Mouse (Mus musculus) forebrain, embryonic 14.5 days (tissue): ENCODE data around the gene Dzip1. TPM values are rescaled to one million over a fixed set of nuclear protein-coding genes. Genes with fewer than 3 reads are reported as not detected.
A peak's percentile ranks its signal among the peaks of the same experiment; 100 is the strongest.

ENCODE experiments used
- ATAC-seq: fragments of 200-750 bp; cut with Nextera tagmentation; 2 replicates; pipeline ENCODE4 v1.8.0; 2017; ENCODE audit warnings: mild to moderate bottlenecking, moderate library complexity
- DNase-seq: peaks from one replicate; pipeline ENCODE4 v3.0.0-alpha.2; 2015; ENCODE audit warnings: low spot score
- H3K27ac ChIP-seq: fragments of 300-500 bp; sonication (generic); 2 replicates; pipeline ENCODE4 v1.5.1; 2014; ENCODE audit warnings: low read depth, mild to moderate bottlenecking, control low read depth, low read length, moderate library complexity
- H3K27me3 ChIP-seq: fragments of 300-500 bp; sonication (generic); replicated peaks from 2 replicates; pipeline ENCODE4 v1.6.1; 2014; ENCODE audit warnings: low read length, control low read depth, mixed read lengths; ENCODE audit not compliant: control insufficient read depth, insufficient read depth
- H3K36me3 ChIP-seq: fragments of 300-500 bp; sonication (generic); 2 replicates; pipeline ENCODE4 v1.6.1; 2014; ENCODE audit warnings: low read length, control low read depth; ENCODE audit not compliant: control insufficient read depth, insufficient read depth
- H3K4me1 ChIP-seq: fragments of 300-500 bp; sonication (generic); 2 replicates; pipeline ENCODE4 v1.6.1; 2014; ENCODE audit warnings: antibody characterized with exemption, low read length, control low read depth; ENCODE audit not compliant: control insufficient read depth, insufficient read depth
- H3K4me2 ChIP-seq: fragments of 300-500 bp; sonication (generic); 2 replicates; pipeline ENCODE4 v1.6.1; 2014; ENCODE audit warnings: mild to moderate bottlenecking, control low read depth, low read length
- H3K4me3 ChIP-seq: fragments of 300-500 bp; sonication (generic); 2 replicates; pipeline ENCODE4 v1.5.1; 2014; ENCODE audit warnings: low read depth, low read length, control low read depth
- H3K9ac ChIP-seq: fragments of 300-500 bp; sonication (generic); 2 replicates; pipeline ENCODE4 v1.6.1; 2014; ENCODE audit warnings: mild to moderate bottlenecking, low read length, control low read depth, moderate library complexity
- H3K9me3 ChIP-seq: fragments of 300-500 bp; sonication (generic); replicated peaks from 2 replicates; pipeline ENCODE4 v1.6.1; 2016; ENCODE audit warnings: low read length, control low read depth, mixed read lengths; ENCODE audit not compliant: control insufficient read depth
- WGBS: fragments of 180-500 bp; shearing (Covaris S2); extraction: QIAGEN DNeasy Blood & Tissue Kit; methylation state at CpG from one replicate; pipeline ENCODE4 v1.1.7; 2014; 5-methylcytosine and 5-hydroxymethylcytosine counted together
- polyA plus RNA-seq: library from polyadenylated mRNA; unstranded; fragments of >200 nt; fragmentation: Nextera tagmentation; extraction: Ambion mirVana; gene quantifications from 2 replicates; pipeline ENCODE4 v1.2.1, GENCODE M21; 2014

The Dzip1 gene
- polyA plus RNA-seq, 1 experiment from 2014 or later = 30.2 TPM

DNA sequence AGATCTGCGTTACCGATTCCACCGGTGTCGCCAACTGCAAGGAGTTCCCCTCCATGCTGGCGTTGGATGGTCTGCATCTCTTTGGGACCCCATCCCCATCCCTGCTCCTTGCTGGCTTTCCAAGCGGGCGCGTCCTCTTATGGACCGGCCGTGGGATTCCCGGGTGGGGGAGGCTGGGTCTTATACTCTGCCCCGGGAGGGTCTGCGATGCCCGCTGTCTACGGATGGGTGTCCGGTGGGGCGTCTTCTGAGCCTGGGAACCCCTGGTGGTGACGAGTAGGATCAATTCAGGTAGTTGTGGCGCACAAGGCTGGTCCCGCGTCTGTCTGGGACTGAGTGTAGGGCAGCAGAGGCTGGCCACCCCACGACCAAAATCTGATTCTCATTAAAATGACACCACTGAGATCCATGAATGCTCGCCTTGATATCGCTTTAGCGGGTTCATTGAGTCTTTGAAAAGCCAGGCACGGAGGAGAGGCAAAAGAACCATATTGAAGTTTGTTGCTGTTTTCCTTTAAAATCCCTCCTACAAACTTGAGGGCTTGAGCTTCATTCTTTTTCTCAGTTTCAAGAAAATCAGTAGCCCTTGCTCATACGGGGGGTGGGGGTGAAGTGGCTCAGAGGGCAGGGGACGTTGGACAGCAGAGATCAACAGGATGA, 70.0 kb downstream of the Dzip1 start:
- ATAC-seq (peak; percentile 40), DNase-seq (no peak)
- Histone ChIP-seq H3K9ac (peak overlapping the region; percentile 54), H3K9me3 (no peaks in the 10 kb centered on the region), H3K4me1 (peaks cover 14% of the 10 kb centered on the region; the same call in 1 of the 2 replicates), H3K4me3 (peak overlapping the region; percentile 44), H3K36me3 (no peaks in the 10 kb centered on the region), H3K4me2 (peak overlapping the region; percentile 97), H3K27me3 (peaks cover 12% of the 10 kb centered on the region), H3K27ac (no peak overlapping the region)
- 1% methylated on average over 28 of the region's 28 CpGs for WGBS

- Histone ChIP-seq H3K27me3 (peaks cover 12% of the 10 kb centered on the region), H3K27ac (no peak overlapping the region), H3K9me3 (no peaks in the 10 kb centered on the region), H3K4me3 (peak overlapping the region; percentile 44), H3K9ac (peak overlapping the region; percentile 54), H3K36me3 (no peaks in the 10 kb centered on the region), H3K4me2 (peak overlapping the region; percentile 97), H3K4me1 (peaks cover 10% of the 10 kb centered on the region; the same call in 1 of the 2 replicates)
- DNase-seq (peak; percentile 59), ATAC-seq (peak; percentile 76)
- 1% methylated on average over 47 of the region's 48 CpGs for WGBS
Observed at GRCm38 (mm10) chr14:118854371-118855114, 70.7 kb downstream of the Dzip1 start.

GRCm38 (mm10) chr14:118851496-118852107, 73.7 kb downstream of the Dzip1 start:
- ATAC-seq (no peak), DNase-seq (no peak)
- WGBS = 79% methylated on average over 6 of the region's 6 CpGs
- Histone ChIP-seq H3K27ac (no peak overlapping the region), H3K9me3 (no peaks in the 10 kb centered on the region), H3K4me3 (no peak overlapping the region), H3K9ac (no peak overlapping the region), H3K27me3 (peaks cover 12% of the 10 kb centered on the region), H3K4me1 (peaks cover 10% of the 10 kb centered on the region; the same call in 1 of the 2 replicates), H3K36me3 (no peaks in the 10 kb centered on the region), H3K4me2 (no peak overlapping the region)

GRCm38 (mm10) chr14:118850696-118851035, 74.6 kb downstream of the Dzip1 start:
- Histone ChIP-seq H3K4me1 (peaks cover 10% of the 10 kb centered on the region; the same call in 1 of the 2 replicates), H3K4me3 (no peak overlapping the region), H3K27me3 (peaks cover 8% of the 10 kb centered on the region), H3K4me2 (no peak overlapping the region), H3K9ac (no peak overlapping the region), H3K9me3 (no peaks in the 10 kb centered on the region), H3K36me3 (no peaks in the 10 kb centered on the region), H3K27ac (no peak overlapping the region)
- DNase-seq (no peak), ATAC-seq (no peak)
- WGBS = 30% methylated on average over 4 of the region's 4 CpGs

GRCm38 (mm10) chr14:118850011-118850695, 75.1 kb downstream of the Dzip1 start:
- H3K27me3 ChIP-seq = peaks cover 8% of the 10 kb centered on the region
- H3K4me2 ChIP-seq = no peak overlapping the region
- H3K36me3 ChIP-seq = no peaks in the 10 kb centered on the region
- no peaks in the 10 kb centered on the region for H3K9me3 ChIP-seq
- WGBS = 77% methylated on average over 11 of the region's 11 CpGs
- H3K4me3 ChIP-seq = no peak overlapping the region
- H3K9ac ChIP-seq = no peak overlapping the region
- no peak overlapping the region for H3K27ac ChIP-seq
- ATAC-seq (no peak), DNase-seq (no peak)
- H3K4me1 ChIP-seq = peaks cover 6% of the 10 kb centered on the region; the same call in 1 of the 2 replicates

GRCm38 (mm10) chr14:118848171-118848570, 77.1 kb downstream of the Dzip1 start:
- Histone ChIP-seq H3K9me3 (no peaks in the 10 kb centered on the region), H3K27ac (no peak overlapping the region), H3K4me2 (no peak overlapping the region), H3K27me3 (no peaks in the 10 kb centered on the region), H3K36me3 (no peaks in the 10 kb centered on the region), H3K4me1 (no peaks in the 10 kb centered on the region), H3K9ac (no peak overlapping the region), H3K4me3 (no peak overlapping the region)
- DNase-seq (no peak), ATAC-seq (no peak)
- WGBS = 90% methylated on average over 7 of the region's 7 CpGs

DNA sequence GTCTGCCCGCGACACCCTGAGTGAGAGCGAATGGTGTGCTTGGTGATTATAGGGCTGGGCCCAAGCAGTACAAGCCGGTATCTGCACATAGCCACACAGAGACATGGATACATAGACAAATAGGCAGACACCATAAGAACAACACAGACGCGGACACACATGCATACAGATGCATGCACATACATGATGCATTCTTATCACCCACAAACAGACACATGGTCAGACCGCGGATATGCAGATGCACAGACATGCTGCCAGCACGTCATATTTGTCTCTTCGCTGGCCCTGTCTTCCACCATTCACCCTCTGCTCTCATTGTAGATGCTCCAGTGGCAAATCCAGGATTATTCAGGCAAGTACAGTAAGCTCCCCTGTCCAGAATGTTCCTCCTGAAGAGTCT, 78.4 kb downstream of the Dzip1 start:
- Histone ChIP-seq H3K36me3 (no peaks in the 10 kb centered on the region), H3K4me1 (no peaks in the 10 kb centered on the region), H3K4me2 (no peak overlapping the region), H3K9me3 (no peaks in the 10 kb centered on the region), H3K4me3 (no peak overlapping the region), H3K27ac (no peak overlapping the region), H3K9ac (no peak overlapping the region), H3K27me3 (no peaks in the 10 kb centered on the region)
- DNase-seq (no peak), ATAC-seq (no peak)
- 94% methylated on average over 10 of the region's 10 CpGs for WGBS

DNA sequence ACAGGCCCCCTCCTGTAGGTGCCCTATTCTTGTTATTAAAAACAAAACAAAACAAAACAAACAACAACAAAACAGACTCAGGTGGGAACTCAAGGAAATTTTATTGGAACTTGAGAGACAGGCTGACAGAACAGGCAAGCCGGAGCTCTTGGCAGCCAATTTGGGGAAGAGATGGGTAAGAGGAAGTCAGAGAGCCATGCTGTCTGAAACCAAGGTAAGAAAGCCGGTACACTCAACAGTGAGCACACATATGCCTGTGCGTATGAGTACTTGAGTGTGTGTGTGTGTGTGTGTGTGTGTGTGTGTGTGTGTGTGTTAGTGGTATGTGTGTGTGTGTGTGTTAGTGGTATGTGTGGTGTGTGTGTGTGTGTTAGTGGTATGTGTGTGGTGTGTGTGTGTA, 82.9 kb downstream of the Dzip1 start:
- ATAC-seq = no peak
- no peak overlapping the region for H3K27ac ChIP-seq
- H3K4me1 ChIP-seq = no peaks in the 10 kb centered on the region
- 99% methylated on average over 3 of the region's 3 CpGs for WGBS
- H3K4me3 ChIP-seq = no peak overlapping the region
- no peaks in the 10 kb centered on the region for H3K9me3 ChIP-seq
- H3K4me2 ChIP-seq = no peak overlapping the region
- DNase-seq = no peak
- H3K36me3 ChIP-seq = no peaks in the 10 kb centered on the region
- no peaks in the 10 kb centered on the region for H3K27me3 ChIP-seq
- no peak overlapping the region for H3K9ac ChIP-seq
